Mouse (Mus musculus) forebrain, embryonic 16.5 days (tissue): ENCODE results near the gene Cyfip2. TPM values are rescaled to one million over a fixed set of nuclear protein-coding genes. Genes with fewer than 3 reads are reported as not detected.

Experiments
- ATAC-seq: fragments of 200-750 bp; cut with Nextera tagmentation; 2 replicates; pipeline ENCODE4 v1.8.0; 2017; ENCODE audit warnings: mild to moderate bottlenecking, moderate library complexity
- H3K27ac ChIP-seq: fragments of 300-500 bp; sonication (generic); 2 replicates; pipeline ENCODE4 v1.5.1; 2014; ENCODE audit warnings: low read length, control low read depth
- H3K27me3 ChIP-seq: fragments of 300-500 bp; sonication (generic); replicated peaks from 2 replicates; pipeline ENCODE4 v1.6.1; 2014; ENCODE audit warnings: low read length; ENCODE audit not compliant: control insufficient read depth, insufficient read depth
- H3K36me3 ChIP-seq: fragments of 300-500 bp; sonication (generic); 2 replicates; pipeline ENCODE4 v1.6.1; 2014; ENCODE audit not compliant: control insufficient read depth, insufficient read depth
- H3K4me1 ChIP-seq: fragments of 300-500 bp; sonication (generic); replicated peaks from 2 replicates; pipeline ENCODE4 v1.6.1; 2014; ENCODE audit warnings: low read length; ENCODE audit not compliant: control insufficient read depth, insufficient read depth
- H3K4me2 ChIP-seq: fragments of 300-500 bp; sonication (generic); 2 replicates; pipeline ENCODE4 v1.6.1; 2014; ENCODE audit warnings: mild to moderate bottlenecking, low read length, control low read depth
- H3K4me3 ChIP-seq: fragments of 300-500 bp; sonication (generic); replicated peaks from 2 replicates; pipeline ENCODE4 v1.5.1; 2014; ENCODE audit warnings: mild to moderate bottlenecking, low read length, control low read depth
- H3K9ac ChIP-seq: fragments of 300-500 bp; sonication (generic); replicated peaks from 2 replicates; pipeline ENCODE4 v1.6.1; 2014; ENCODE audit warnings: low read depth, low read length, control low read depth
- H3K9me3 ChIP-seq: fragments of 300-500 bp; sonication (generic); 2 replicates; pipeline ENCODE4 v1.6.1; 2016; ENCODE audit warnings: low read length; ENCODE audit not compliant: control insufficient read depth
- WGBS: fragments of 180-500 bp; shearing (Covaris S2); extraction: QIAGEN DNeasy Blood & Tissue Kit; methylation state at CpG from one replicate; pipeline ENCODE4 v1.1.7; 2014; 5-methylcytosine and 5-hydroxymethylcytosine counted together
- polyA plus RNA-seq: library from polyadenylated mRNA; unstranded; fragments of >200 nt; fragmentation: Nextera tagmentation; extraction: Ambion mirVana; gene quantifications from 2 replicates; pipeline ENCODE4 v1.2.1, GENCODE M21; 2015

Gene Cyfip2
- polyA plus RNA-seq = 88.4 and 91.4 TPM in 2 replicates

DNA sequence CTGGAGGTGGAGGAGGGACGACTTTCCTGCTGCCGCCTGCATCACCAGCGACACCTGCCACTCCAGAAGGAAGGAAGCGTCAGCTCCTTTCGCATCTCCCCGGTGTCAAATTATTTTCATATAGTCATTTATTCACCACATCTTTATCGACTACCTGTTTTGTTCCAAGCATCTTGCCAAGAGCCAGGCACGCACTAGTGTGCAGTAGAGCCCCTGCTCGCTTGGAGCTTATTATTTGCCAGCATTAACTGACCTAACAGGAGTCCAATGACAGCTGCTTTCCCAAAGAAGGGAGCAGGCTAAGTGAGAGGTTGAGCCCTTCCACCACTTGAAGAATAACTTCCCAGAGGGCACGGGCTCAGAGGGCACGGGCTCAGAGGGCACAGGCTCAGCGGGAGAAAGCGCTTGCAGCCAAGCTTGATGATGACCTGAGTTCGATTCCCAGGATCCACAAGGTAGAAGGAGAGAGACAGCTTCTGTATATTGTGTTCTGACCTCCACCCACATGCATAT, at the start of gene Cyfip2:
Cyfip2 (minus strand) TSS at position 337 of the 513 bp plus-strand sequence.
- Histone ChIP-seq H3K36me3 (no peaks in the 10 kb centered on the region), H3K9ac (peak within 1 kb of the TSS; percentile 96), H3K27ac (peak within 1 kb of the TSS; percentile 90), H3K4me3 (peak within 1 kb of the TSS; percentile 95), H3K27me3 (no peaks in the 10 kb centered on the region), H3K9me3 (no peaks in the 10 kb centered on the region), H3K4me2 (peak within 1 kb of the TSS; percentile 93), H3K4me1 (peaks cover 32% of the 10 kb centered on the region)
- WGBS = 4% methylated on average over 14 of the region's 14 CpGs
- peak; percentile 18 for ATAC-seq

DNA sequence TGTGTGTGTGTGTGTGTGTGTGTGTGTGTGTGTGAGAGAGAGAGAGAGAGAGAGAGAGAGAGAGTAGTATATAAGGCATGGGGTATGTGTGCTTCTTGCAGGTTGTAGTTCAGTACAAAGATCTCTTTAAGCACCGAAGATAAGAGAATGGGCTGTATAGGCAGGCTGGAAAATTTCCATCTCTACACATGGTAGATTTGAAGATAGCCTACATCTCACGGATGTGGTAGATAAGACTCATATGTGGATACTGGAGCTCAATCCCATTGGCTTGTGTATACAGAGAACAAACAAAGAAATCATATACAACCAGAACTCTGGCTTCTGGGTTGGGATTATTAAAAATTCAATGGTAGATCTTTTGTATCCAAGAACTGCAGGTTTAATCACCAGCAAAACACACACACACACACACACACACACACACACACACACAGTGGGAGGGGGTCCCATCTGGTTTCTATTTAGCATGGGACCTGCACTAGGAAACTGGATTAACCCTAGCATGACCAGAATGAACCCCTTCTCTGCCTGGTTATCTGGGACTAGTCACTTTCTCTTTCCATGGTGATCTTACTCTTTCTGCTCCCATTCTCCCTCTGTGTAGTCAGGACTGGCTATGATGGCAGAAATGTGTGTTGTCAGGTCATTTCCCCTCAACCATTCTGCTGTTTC, 48.5 kb upstream of the Cyfip2 start:
- no peaks in the 10 kb centered on the region for H3K4me1 ChIP-seq
- no peak for ATAC-seq
- 72% methylated on average over 2 of the region's 2 CpGs for WGBS

DNA sequence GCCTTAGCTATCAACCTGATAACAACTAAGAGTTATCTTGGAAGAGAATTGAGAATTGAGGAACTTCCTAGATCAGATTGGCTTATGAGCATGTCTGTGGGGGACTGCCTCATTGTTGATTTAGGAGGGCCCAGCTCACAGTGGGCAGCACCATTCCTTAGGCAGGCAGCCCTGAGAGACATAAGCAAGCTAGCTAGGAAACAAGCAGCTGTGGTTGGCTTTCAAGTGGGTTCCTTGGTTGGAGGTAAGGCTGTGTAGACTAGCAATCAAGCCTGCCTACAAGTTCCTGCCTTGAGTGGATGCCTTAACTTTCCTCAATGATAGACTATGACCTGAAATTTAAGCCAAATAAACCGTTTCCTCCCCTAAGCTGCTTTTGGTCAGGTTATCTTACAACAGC, 45.7 kb upstream of the Cyfip2 start:
- Histone ChIP-seq H3K9me3 (no peaks in the 10 kb centered on the region), H3K4me3 (no peak overlapping the region), H3K9ac (no peak overlapping the region), H3K4me1 (no peaks in the 10 kb centered on the region), H3K27me3 (no peaks in the 10 kb centered on the region), H3K4me2 (no peak overlapping the region), H3K36me3 (no peaks in the 10 kb centered on the region), H3K27ac (no peak overlapping the region)
- ATAC-seq = no peak
- 58% methylated on average over 1 of the region's 1 CpGs for WGBS

More for the DNA sequence above, 48.5 kb upstream of the Cyfip2 start:
- no peaks in the 10 kb centered on the region for H3K9me3 ChIP-seq
- no peak overlapping the region for H3K4me3 ChIP-seq
- no peaks in the 10 kb centered on the region for H3K36me3 ChIP-seq
- no peaks in the 10 kb centered on the region for H3K27me3 ChIP-seq
- H3K4me2 ChIP-seq = no peak overlapping the region
- H3K27ac ChIP-seq = no peak overlapping the region
- no peak overlapping the region for H3K9ac ChIP-seq

DNA sequence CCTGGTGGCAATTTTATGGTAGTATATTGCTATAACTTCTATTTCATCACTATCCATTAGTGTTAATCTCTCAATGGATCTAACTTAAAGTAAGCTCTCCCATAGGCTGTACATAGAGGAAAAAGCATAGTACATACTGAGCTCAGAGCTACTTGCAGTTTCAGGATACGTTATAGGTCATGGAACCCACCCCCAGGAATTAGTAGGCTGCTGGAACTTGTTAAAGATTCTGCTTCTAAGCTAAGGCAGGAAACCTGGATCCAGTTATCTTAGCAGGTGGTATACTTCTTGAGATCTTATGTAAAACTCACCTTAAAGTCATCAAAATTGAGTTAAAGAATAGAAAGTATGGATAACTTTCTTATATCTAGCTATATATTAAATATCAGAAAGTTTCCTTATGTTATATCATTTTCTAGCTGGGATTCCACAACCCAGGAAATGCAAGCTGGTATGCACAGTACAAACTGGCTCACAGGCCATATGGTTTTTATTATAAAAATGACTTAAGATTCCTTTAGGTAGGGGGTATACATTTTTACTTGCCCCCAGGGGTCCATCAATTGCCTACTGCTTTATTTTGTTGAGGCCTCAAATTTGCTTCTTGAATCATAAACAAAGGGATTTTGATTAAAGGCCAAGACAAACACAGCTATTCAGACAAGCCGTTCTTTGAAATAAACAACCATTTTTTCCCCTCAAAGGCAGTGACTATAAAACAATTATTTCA, 37.2 kb upstream of the Cyfip2 start:
- no peak for ATAC-seq
- H3K27me3 ChIP-seq = no peaks in the 10 kb centered on the region
- H3K9ac ChIP-seq = no peak overlapping the region
- no peak overlapping the region for H3K27ac ChIP-seq
- no peak overlapping the region for H3K4me2 ChIP-seq
- H3K4me1 ChIP-seq = no peaks in the 10 kb centered on the region
- no peaks in the 10 kb centered on the region for H3K36me3 ChIP-seq
- WGBS = 56% methylated on average over 2 of the region's 2 CpGs
- no peaks in the 10 kb centered on the region for H3K9me3 ChIP-seq
- no peak overlapping the region for H3K4me3 ChIP-seq

DNA sequence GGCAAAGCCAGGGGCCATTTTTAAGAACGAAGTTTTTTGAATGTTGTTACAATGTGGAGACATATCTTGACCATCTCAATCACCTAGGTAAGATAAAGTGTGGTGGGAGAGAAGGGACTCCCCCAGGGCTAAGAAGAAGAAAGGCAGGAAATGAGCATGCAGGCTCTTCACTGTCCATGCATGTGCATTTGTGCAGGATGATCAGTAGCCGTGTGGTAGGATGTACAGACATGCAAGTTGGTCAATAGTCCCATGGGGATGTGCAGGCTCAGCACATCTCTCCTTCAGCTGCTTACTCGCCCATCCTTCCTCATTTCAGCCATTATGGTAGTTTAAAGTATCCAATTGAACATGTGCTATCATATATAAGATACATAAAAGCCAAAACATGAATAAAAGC, 35.8 kb upstream of the Cyfip2 start:
- Histone ChIP-seq H3K9me3 (no peaks in the 10 kb centered on the region), H3K4me1 (no peaks in the 10 kb centered on the region), H3K36me3 (no peaks in the 10 kb centered on the region), H3K9ac (no peak overlapping the region), H3K4me3 (no peak overlapping the region), H3K27ac (no peak overlapping the region), H3K4me2 (no peak overlapping the region), H3K27me3 (no peaks in the 10 kb centered on the region)
- ATAC-seq = no peak
- 86% methylated on average over 3 of the region's 3 CpGs for WGBS

DNA sequence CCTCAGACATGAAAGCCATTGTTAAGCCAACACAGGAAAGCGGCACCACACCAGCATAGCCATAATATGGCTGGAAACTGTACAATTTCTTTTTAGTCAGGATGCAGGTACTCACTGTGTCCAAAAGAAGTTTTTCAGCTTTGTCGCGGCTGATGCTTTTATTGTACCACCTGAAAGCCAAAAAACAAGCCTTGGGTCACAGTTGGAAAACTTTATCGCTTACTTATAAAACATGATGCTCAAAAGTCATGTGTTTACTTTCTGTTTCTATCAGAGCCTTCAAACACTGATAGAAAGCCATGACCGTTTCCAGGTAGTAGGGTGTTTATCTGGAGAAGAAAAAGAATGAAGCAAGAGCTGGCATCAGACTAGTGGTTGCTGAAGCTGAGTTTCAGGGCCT, 35.1 kb upstream of the Cyfip2 start:
- Histone ChIP-seq H3K27me3 (no peaks in the 10 kb centered on the region), H3K9ac (no peak overlapping the region), H3K4me2 (no peak overlapping the region), H3K9me3 (no peaks in the 10 kb centered on the region), H3K36me3 (no peaks in the 10 kb centered on the region), H3K27ac (no peak overlapping the region), H3K4me3 (no peak overlapping the region), H3K4me1 (no peaks in the 10 kb centered on the region)
- 90% methylated on average over 5 of the region's 5 CpGs for WGBS
- ATAC-seq = no peak

DNA sequence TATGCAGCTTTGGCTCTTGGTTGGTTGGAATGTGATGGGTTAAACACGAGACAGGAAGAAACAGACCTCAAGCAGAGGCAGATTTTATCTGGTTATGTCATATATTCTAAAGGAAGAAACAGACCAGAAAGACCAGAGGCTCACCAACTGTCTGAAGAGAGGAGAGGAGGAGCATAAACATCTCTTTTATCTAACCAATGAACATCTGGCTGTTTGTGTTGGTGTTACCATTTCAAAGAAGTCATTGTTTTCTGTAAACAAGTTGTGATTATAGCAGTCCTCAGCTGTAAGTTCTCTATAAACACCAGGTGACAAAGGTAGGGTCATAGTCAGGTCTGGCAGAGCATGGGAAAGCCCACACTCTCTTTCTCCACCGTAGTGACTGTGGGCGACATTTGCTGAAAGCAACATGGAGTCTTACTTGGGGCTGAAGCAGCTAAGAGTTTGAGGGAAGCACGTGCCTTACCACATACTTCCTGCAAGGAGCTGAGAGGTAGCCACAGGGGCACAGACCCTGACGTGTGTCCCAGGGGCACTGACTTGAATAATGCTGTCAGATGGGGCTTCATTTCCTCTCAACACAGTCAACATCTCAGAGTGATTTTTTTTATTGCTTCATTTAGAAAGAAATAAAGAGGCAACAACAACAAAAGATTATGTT, 31.4 kb upstream of the Cyfip2 start:
- Histone ChIP-seq H3K4me1 (no peaks in the 10 kb centered on the region), H3K36me3 (no peaks in the 10 kb centered on the region), H3K4me3 (no peak overlapping the region), H3K4me2 (no peak overlapping the region), H3K27ac (no peak overlapping the region), H3K27me3 (no peaks in the 10 kb centered on the region), H3K9me3 (no peaks in the 10 kb centered on the region), H3K9ac (no peak overlapping the region)
- WGBS = 64% methylated on average over 5 of the region's 5 CpGs
- ATAC-seq = no peak

DNA sequence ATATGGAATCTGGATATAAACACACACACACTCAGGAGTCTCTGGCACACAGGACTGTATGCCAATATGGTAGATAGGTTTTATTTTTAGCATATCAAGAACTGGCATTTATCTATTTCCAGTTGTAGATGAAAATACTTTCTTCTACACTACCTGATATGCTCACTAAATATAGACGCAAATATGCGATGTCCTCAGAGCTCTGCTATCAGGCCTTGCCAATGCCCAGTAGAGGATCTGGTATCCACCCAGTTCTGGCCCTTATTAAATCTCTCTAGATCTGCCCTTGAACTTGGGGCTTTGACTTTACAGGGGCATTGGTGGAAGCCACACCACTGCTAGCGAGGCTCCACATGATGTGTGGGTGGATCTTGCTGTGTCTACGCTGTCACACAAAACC, 29.3 kb upstream of the Cyfip2 start:
- H3K9me3 ChIP-seq = no peaks in the 10 kb centered on the region
- H3K4me2 ChIP-seq = no peak overlapping the region
- no peak overlapping the region for H3K9ac ChIP-seq
- no peak for ATAC-seq
- no peaks in the 10 kb centered on the region for H3K27me3 ChIP-seq
- H3K4me3 ChIP-seq = no peak overlapping the region
- no peak overlapping the region for H3K27ac ChIP-seq
- no peaks in the 10 kb centered on the region for H3K4me1 ChIP-seq
- 90% methylated on average over 4 of the region's 4 CpGs for WGBS
- H3K36me3 ChIP-seq = no peaks in the 10 kb centered on the region

DNA sequence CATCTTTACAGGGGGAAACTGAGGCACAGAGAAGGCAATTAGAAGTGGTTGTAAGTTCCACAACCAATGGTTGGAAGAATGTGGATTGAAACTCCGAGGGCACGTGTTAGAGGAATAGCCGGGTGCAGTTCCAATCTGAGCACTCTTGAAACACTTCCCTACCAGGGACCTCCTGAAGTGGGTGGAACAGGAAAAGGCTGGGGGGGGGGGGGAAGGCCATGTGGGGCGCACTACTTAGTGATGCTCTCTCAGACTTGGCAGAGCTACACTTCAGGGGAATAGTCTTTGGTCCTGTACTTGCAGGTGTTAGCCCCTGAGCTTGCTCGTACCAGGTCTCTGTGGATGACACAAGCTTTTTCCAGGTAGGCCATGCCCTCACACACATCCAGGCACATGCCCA, 23.4 kb upstream of the Cyfip2 start:
- ATAC-seq = no peak
- Histone ChIP-seq H3K27ac (no peak overlapping the region), H3K9me3 (no peaks in the 10 kb centered on the region), H3K36me3 (no peaks in the 10 kb centered on the region), H3K27me3 (no peaks in the 10 kb centered on the region), H3K4me2 (no peak overlapping the region), H3K9ac (no peak overlapping the region), H3K4me3 (no peak overlapping the region), H3K4me1 (no peaks in the 10 kb centered on the region)
- WGBS = 86% methylated on average over 5 of the region's 5 CpGs
